In genomic region chr17:78752064-78752463, GRCm38 (mm10) we compare ENCODE assay signal across 18 mouse cellular contexts. TPM values are rescaled to one million over a fixed set of nuclear protein-coding genes. Genes with fewer than 3 reads are reported as not detected.
DNase-seq lines count a peak whose midpoint lies in the region; ATAC-seq and TF ChIP-seq lines count a peak whose summit lies in the region.
"Had no signal": no experiment of that assay in that cellular context is flagged by ENCODE, and none has a peak within 500 bp of the region (broad histone marks: within the 10 kb centered on the region; RNA-seq: fewer than 3 reads in every experiment).

No protein-coding gene starts in this region.

- H3K4me2 ChIP-seq in liver, embryonic 12.5 days, result no peak overlapping the region
- H3K4me2 ChIP-seq: hindbrain, embryonic 15.5 days; kidney, embryonic 15.5 days; lung, embryonic 14.5 days; midbrain, embryonic 15.5 days had no signal

- WGBS in liver, adult 2 months, result 83% methylated on average over 10 of the region's 10 CpGs
- WGBS in liver, embryonic 12.5 days (ENCODE audit: insufficient replicate concordance), result 70% methylated on average over 10 of the region's 10 CpGs

- TF ChIP-seq EP300 in ES-Bruce4 (IDR thresholded peaks at IDR 0.05; ENCODE audit: insufficient read depth, low read depth, low read length), result no peak

- 0 out of 2 replicates have a peak, but pooled peaks have one; percentile 2 for TF ChIP-seq CTCF in liver, adult 2 months (IDR thresholded peaks at IDR 0.05; ENCODE audit: low read depth, low read length)
- peak; percentile 46 for TF ChIP-seq CTCF in ES-Bruce4 (IDR thresholded peaks at IDR 0.05; ENCODE audit: low read depth, low read length)
- TF ChIP-seq CTCF in bone marrow macrophage, adult 2 months (IDR thresholded peaks at IDR 0.05; ENCODE audit: low read depth, low read length), result peak; percentile 23

- no peak overlapping the region for H3K9ac ChIP-seq in liver, adult 2 months (ENCODE audit: low read depth, low read length)
- no peak overlapping the region for H3K9ac ChIP-seq in liver, embryonic 12.5 days
- H3K9ac ChIP-seq in ES-Bruce4 (ENCODE audit: low read depth, poor library complexity, severe bottlenecking), result no peak overlapping the region
- H3K9ac ChIP-seq: hindbrain, embryonic 15.5 days; kidney, embryonic 15.5 days; lung, embryonic 14.5 days; midbrain, embryonic 15.5 days had no signal

- TF ChIP-seq POLR2A in liver, adult 2 months (IDR thresholded peaks at IDR 0.05; ENCODE audit: extremely low read depth, insufficient read depth, low read length), result no peak
- TF ChIP-seq POLR2A in ES-Bruce4 (IDR thresholded peaks at IDR 0.05; ENCODE audit: insufficient read depth, low read length), result no peak
- no peak for TF ChIP-seq POLR2A in bone marrow macrophage, adult 2 months (IDR thresholded peaks at IDR 0.05; ENCODE audit: borderline replicate concordance, low read depth, low read length)

- no peaks in the 10 kb centered on the region for H3K9me3 ChIP-seq in liver, embryonic 12.5 days (replicated peaks)
- no peaks in the 10 kb centered on the region for H3K9me3 ChIP-seq in ES-Bruce4 (replicated peaks; ENCODE audit: control insufficient read depth, insufficient read depth, low read length, poor library complexity, severe bottlenecking)
- H3K9me3 ChIP-seq: heart, embryonic 10.5 days; hindbrain, embryonic 15.5 days; kidney, embryonic 15.5 days; midbrain, embryonic 15.5 days had no signal

- H3K4me3 ChIP-seq in liver, adult 2 months (ENCODE audit: insufficient read depth, low read depth, low read length), result no peak overlapping the region
- no peak overlapping the region for H3K4me3 ChIP-seq in liver, embryonic 12.5 days
- no peak overlapping the region for H3K4me3 ChIP-seq in ES-Bruce4 (ENCODE audit: low read depth, low read length)
- H3K4me3 ChIP-seq in bone marrow macrophage, adult 2 months (ENCODE audit: insufficient read depth, low read length), result no peak overlapping the region
- H3K4me3 ChIP-seq: heart, embryonic 10.5 days; hindbrain, embryonic 15.5 days; kidney, embryonic 15.5 days; midbrain, embryonic 15.5 days; myocyte had no signal

- H3K27ac ChIP-seq in liver, adult 2 months (replicated peaks; ENCODE audit: insufficient read depth, low read depth, low read length), result no peak overlapping the region
- H3K27ac ChIP-seq in liver, embryonic 12.5 days, result no peak overlapping the region
- H3K27ac ChIP-seq in ES-Bruce4 (ENCODE audit: insufficient read depth, low read length), result no peak overlapping the region
- H3K27ac ChIP-seq in bone marrow macrophage, adult 2 months (ENCODE audit: insufficient read depth, low read depth, low read length), result no peak overlapping the region
- H3K27ac ChIP-seq: heart, embryonic 10.5 days; hindbrain, embryonic 15.5 days; kidney, embryonic 15.5 days; midbrain, embryonic 15.5 days had no signal

- no peak for ATAC-seq in liver, embryonic 12.5 days
- ATAC-seq: intestine, embryonic 16.5 days; midbrain, embryonic 15.5 days had no signal

- peaks cover 27% of the 10 kb centered on the region for H3K36me3 ChIP-seq in liver, adult 2 months (ENCODE audit: control insufficient read depth, insufficient read depth, low read length)
- peaks cover 41% of the 10 kb centered on the region for H3K36me3 ChIP-seq in liver, embryonic 12.5 days
- H3K36me3 ChIP-seq in ES-Bruce4 (ENCODE audit: control insufficient read depth, insufficient read depth, low read length, poor library complexity, severe bottlenecking), result no peaks in the 10 kb centered on the region

- no peaks in the 10 kb centered on the region for H3K4me1 ChIP-seq in liver, adult 2 months (ENCODE audit: control insufficient read depth, insufficient read depth, low read length)
- no peaks in the 10 kb centered on the region for H3K4me1 ChIP-seq in liver, embryonic 12.5 days
- no peaks in the 10 kb centered on the region for H3K4me1 ChIP-seq in ES-Bruce4 (ENCODE audit: control insufficient read depth, insufficient read depth, low read length)
- H3K4me1 ChIP-seq in bone marrow macrophage, adult 2 months (ENCODE audit: control insufficient read depth, insufficient read depth, low read length), result no peaks in the 10 kb centered on the region
- H3K4me1 ChIP-seq: hindbrain, embryonic 15.5 days; kidney, embryonic 15.5 days; midbrain, embryonic 15.5 days had no signal

- peak; percentile 11 for DNase-seq in gastrocnemius, postnatal 10 days
- DNase-seq in gastrocnemius, postnatal 25 days, result no peak
- no peak for DNase-seq in liver, adult 2 months (ENCODE audit: extremely low read depth, low read depth, low spot score)
- DNase-seq in spleen, postnatal 14 days (ENCODE audit: low spot score in 2 of 2), result no peak
- DNase-seq: cerebellum, adult 8-10 months; heart, postnatal 10 days; layer of hippocampus, postnatal 36 days; lung, embryonic 14.5 days; lung, postnatal 36 days had no signal

- H3K27me3 ChIP-seq in liver, adult 2 months (ENCODE audit: control insufficient read depth, insufficient read depth, low read length), result no peaks in the 10 kb centered on the region
- no peaks in the 10 kb centered on the region for H3K27me3 ChIP-seq in liver, embryonic 12.5 days (replicated peaks)
- no peaks in the 10 kb centered on the region for H3K27me3 ChIP-seq in ES-Bruce4 (ENCODE audit: control insufficient read depth, insufficient read depth, low read length, poor library complexity, severe bottlenecking)
- H3K27me3 ChIP-seq: hindbrain, embryonic 15.5 days; kidney, embryonic 15.5 days; midbrain, embryonic 15.5 days had no signal

- H3K79me2 ChIP-seq in liver, adult 2 months (ENCODE audit: control insufficient read depth, insufficient read depth, low read length), result no peaks in the 10 kb centered on the region

RNA-seq across cellular contexts. Expression of gene Strn, which starts 15.1 kb away (rescaled TPM):
- total RNA-seq in gastrocnemius, postnatal 10 days (2021), result 10 to 100 TPM; 11.7 to 13.0 TPM
- total RNA-seq in gastrocnemius, postnatal 25 days (2021), result 1 to 10 TPM; 5.5 to 6.1 TPM
- total RNA-seq in liver, adult 2 months (2014; rRNA removed), result 7.1 and 8.8 TPM in 2 replicates
- polyA plus RNA-seq in liver, adult 2 months (2012; rRNA removed), result 2.7 and 2.8 TPM in 2 replicates
- 4.7 and 4.8 TPM in 2 replicates for polyA plus RNA-seq in liver, embryonic 12.5 days (2016; fragmentation: Nextera tagmentation; extraction: Ambion mirVana)
- polyA plus RNA-seq in ES-Bruce4 (2011; ENCODE audit: insufficient read depth, insufficient read length, low read depth, missing spikeins), result 18.4 and 18.7 TPM in 2 replicates
- polyA plus RNA-seq in bone marrow macrophage, adult 2 months (2012; ENCODE audit: insufficient read depth, insufficient read length, missing spikeins), result 16.0 and 18.7 TPM in 2 replicates
